ENCODE assay signal across 22 mouse cellular contexts in the genomic region with DNA sequence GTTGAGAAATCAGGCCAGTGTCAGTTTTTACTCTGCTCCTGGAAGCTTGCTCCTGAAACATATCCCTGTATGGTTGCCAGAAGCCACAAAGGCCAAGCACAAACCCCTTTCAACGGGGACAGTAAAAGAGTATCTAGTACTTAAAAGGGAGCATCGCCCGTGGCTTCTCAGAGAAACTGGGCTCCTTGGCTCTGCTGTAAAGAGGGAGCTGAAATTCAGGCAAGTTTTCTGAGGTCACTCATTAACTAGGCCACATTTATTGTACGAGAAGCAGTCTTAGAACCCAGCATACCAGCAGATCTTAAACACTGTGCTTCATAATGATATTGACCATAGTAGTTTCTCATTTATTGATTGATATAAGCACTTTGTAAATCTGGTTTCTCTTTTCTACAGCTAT.
DNase-seq lines count a peak whose midpoint lies in the region; ATAC-seq and TF ChIP-seq lines count a peak whose summit lies in the region.
"Had no signal": no experiment of that assay in that cellular context is flagged by ENCODE, and none has a peak within 500 bp of the region (broad histone marks: within the 10 kb centered on the region; RNA-seq: fewer than 3 reads in every experiment).

No protein-coding gene starts in this region.

- H3K4me1 ChIP-seq in kidney, embryonic 16.5 days (ENCODE audit: insufficient read depth, low read length): peaks cover 15% of the 10 kb centered on the region
- H3K4me1 ChIP-seq in thymus, adult 2 months (replicated peaks; ENCODE audit: control insufficient read depth, insufficient read depth, low read length): peaks cover 3% of the 10 kb centered on the region; the same call in 1 of the 2 replicates
- H3K4me1 ChIP-seq: heart, embryonic 15.5 days; hindbrain, embryonic 10.5 days had no signal

- no peak for DNase-seq in cerebellum, adult 11 months
- DNase-seq in kidney, adult 11 months: peak; percentile 3
- no peak for DNase-seq in kidney, postnatal 4 days
- peak; percentile 45 for DNase-seq in Muller cell, postnatal 12 days (ENCODE audit: inconsistent ontology term)
- DNase-seq in lung, adult 18-20 months: no peak
- DNase-seq in thymus, adult 2 months: no peak
- DNase-seq: adrenal gland, postnatal 10 days; B cell, adult 2 months; forebrain, postnatal 0 days; gastrocnemius, postnatal 14 days; heart, adult 2 months; heart, postnatal 14 days had no signal

- no peak overlapping the region for H3K9ac ChIP-seq in kidney, embryonic 16.5 days (replicated peaks; ENCODE audit: low read length)
- H3K9ac ChIP-seq: embryonic facial prominence, embryonic 13.5 days; forebrain, embryonic 12.5 days; forebrain, postnatal 0 days; heart, embryonic 15.5 days; hindbrain, embryonic 14.5 days had no signal

- no peaks in the 10 kb centered on the region for H3K27me3 ChIP-seq in kidney, embryonic 16.5 days (ENCODE audit: insufficient read depth, low read length)
- H3K27me3 ChIP-seq in thymus, adult 2 months (ENCODE audit: control insufficient read depth, insufficient read depth, low read length): no peaks in the 10 kb centered on the region
- H3K27me3 ChIP-seq: embryonic facial prominence, embryonic 13.5 days; forebrain, embryonic 12.5 days; heart, embryonic 15.5 days had no signal

- TF ChIP-seq POLR2A in thymus, adult 2 months (IDR thresholded peaks at IDR 0.05; ENCODE audit: control insufficient read depth, extremely low read depth, insufficient read depth, low read length, poor library complexity): no peak

- no peak for TF ChIP-seq CTCF in thymus, adult 2 months (IDR thresholded peaks at IDR 0.05; ENCODE audit: borderline replicate concordance, control insufficient read depth, extremely low read depth, insufficient read depth, low read length, poor library complexity)

- H3K4me3 ChIP-seq in kidney, embryonic 16.5 days (ENCODE audit: low read length): no peak overlapping the region
- H3K4me3 ChIP-seq in thymus, adult 2 months (ENCODE audit: control insufficient read depth, insufficient read depth, low read length): no peak overlapping the region
- H3K4me3 ChIP-seq: embryonic facial prominence, embryonic 13.5 days; forebrain, embryonic 12.5 days; heart, adult 2 months; heart, embryonic 15.5 days; hindbrain, embryonic 10.5 days had no signal

- no peak overlapping the region for H3K27ac ChIP-seq in kidney, embryonic 16.5 days (ENCODE audit: low read length)
- no peak overlapping the region for H3K27ac ChIP-seq in thymus, adult 2 months (ENCODE audit: control insufficient read depth, insufficient read depth, low read length)
- H3K27ac ChIP-seq: embryonic facial prominence, embryonic 13.5 days; forebrain, embryonic 12.5 days; heart, adult 2 months; heart, embryonic 15.5 days; hindbrain, embryonic 10.5 days; hindbrain, embryonic 14.5 days had no signal

- no peaks in the 10 kb centered on the region for H3K36me3 ChIP-seq in kidney, embryonic 16.5 days (ENCODE audit: insufficient read depth, low read length)
- no peaks in the 10 kb centered on the region for H3K36me3 ChIP-seq in thymus, adult 2 months (ENCODE audit: control insufficient read depth, insufficient read depth, low read length)
- H3K36me3 ChIP-seq: embryonic facial prominence, embryonic 13.5 days; forebrain, embryonic 12.5 days; G1E; heart, embryonic 15.5 days; hindbrain, embryonic 10.5 days had no signal

- ATAC-seq in cerebellum, adult (ENCODE audit: insufficient number of reproducible peaks, low FRiP score, low TSS enrichment): peak; percentile 31; the same call in 1 of the 2 replicates
- ATAC-seq in kidney, embryonic 16.5 days (ENCODE audit: low FRiP score, low TSS enrichment): peak; percentile 76; the same call in 1 of the 2 replicates
- ATAC-seq: CD4-positive, CD25-positive, alpha-beta regulatory T cell, adult 4 months; forebrain, postnatal 0 days had no signal

- no peak overlapping the region for H3K4me2 ChIP-seq in kidney, embryonic 16.5 days (replicated peaks; ENCODE audit: low read depth, low read length)
- H3K4me2 ChIP-seq: embryonic facial prominence, embryonic 13.5 days; forebrain, embryonic 12.5 days; heart, embryonic 11.5 days; heart, embryonic 15.5 days; hindbrain, embryonic 14.5 days had no signal

- H3K9me3 ChIP-seq in kidney, embryonic 16.5 days (ENCODE audit: low read length): no peaks in the 10 kb centered on the region
- H3K9me3 ChIP-seq: embryonic facial prominence, embryonic 13.5 days; forebrain, embryonic 12.5 days; G1E; heart, embryonic 15.5 days; hindbrain, embryonic 10.5 days had no signal

- 57% methylated on average over 4 of the region's 4 CpGs for WGBS in kidney, embryonic 16.5 days
- 85% methylated on average over 4 of the region's 4 CpGs for WGBS in thymus, adult 2 months

Comparison
In these comparisons a context has a peak if more than half of its experiments do, and no peak if none do; other contexts are left out.
1. DNase-seq: peak in kidney, adult 11 months (single experiment) and Muller cell, postnatal 12 days (single experiment); none in cerebellum, adult 11 months (single experiment), kidney, postnatal 4 days (0 of 2), lung, adult 18-20 months (0 of 2) and thymus, adult 2 months (single experiment).